Mouse (Mus musculus) hindbrain, embryonic 13.5 days (tissue): Measurements from ENCODE around the gene Gm47996. TPM values are rescaled to one million over a fixed set of nuclear protein-coding genes. Genes with fewer than 3 reads are reported as not detected.

Experiments used
- ATAC-seq: fragments of 200-750 bp; cut with Nextera tagmentation; 2 replicates; pipeline ENCODE4 v1.8.0; 2017; ENCODE audit warnings: moderate TSS enrichment; ENCODE audit not compliant: low FRiP score
- H3K27ac ChIP-seq: fragments of 300-500 bp; sonication (generic); 2 replicates; pipeline ENCODE4 v1.5.1; 2015; ENCODE audit warnings: inconsistent platforms, mild to moderate bottlenecking, moderate library complexity
- H3K27me3 ChIP-seq: fragments of 300-500 bp; sonication (generic); 2 replicates; pipeline ENCODE4 v1.6.1; 2015; ENCODE audit warnings: mild to moderate bottlenecking, inconsistent platforms
- H3K36me3 ChIP-seq: fragments of 300-500 bp; sonication (generic); 2 replicates; pipeline ENCODE4 v1.6.1; 2015; ENCODE audit warnings: mild to moderate bottlenecking, inconsistent platforms
- H3K4me1 ChIP-seq: fragments of 300-500 bp; sonication (generic); replicated peaks from 2 replicates; pipeline ENCODE4 v1.6.1; 2015; ENCODE audit warnings: inconsistent platforms
- H3K4me2 ChIP-seq: fragments of 300-500 bp; sonication (generic); 2 replicates; pipeline ENCODE4 v1.6.1; 2015; ENCODE audit warnings: inconsistent platforms, mild to moderate bottlenecking, moderate library complexity
- H3K4me3 ChIP-seq: fragments of 300-500 bp; sonication (generic); 2 replicates; pipeline ENCODE4 v1.5.1; 2015; ENCODE audit warnings: mild to moderate bottlenecking, inconsistent platforms
- H3K9ac ChIP-seq: fragments of 300-500 bp; sonication (generic); 2 replicates; pipeline ENCODE4 v1.6.1; 2015; ENCODE audit warnings: mild to moderate bottlenecking, inconsistent platforms
- H3K9me3 ChIP-seq: fragments of 300-500 bp; sonication (generic); 2 replicates; pipeline ENCODE4 v1.6.1; 2016; ENCODE audit warnings: inconsistent platforms
- WGBS: fragments of 180-500 bp; shearing (Covaris S2); methylation state at CpG from one replicate; pipeline ENCODE4 v1.1.7; 2015; 5-methylcytosine and 5-hydroxymethylcytosine counted together
- polyA plus RNA-seq: library from polyadenylated mRNA; unstranded; fragments of >200 nt; fragmentation: Nextera tagmentation; extraction: Ambion mirVana; gene quantifications from 2 replicates; pipeline ENCODE4 v1.2.1, GENCODE M21; 2015

Gene Gm47996
- polyA plus RNA-seq, 1 experiment from 2014 or later: not detected

DNA sequence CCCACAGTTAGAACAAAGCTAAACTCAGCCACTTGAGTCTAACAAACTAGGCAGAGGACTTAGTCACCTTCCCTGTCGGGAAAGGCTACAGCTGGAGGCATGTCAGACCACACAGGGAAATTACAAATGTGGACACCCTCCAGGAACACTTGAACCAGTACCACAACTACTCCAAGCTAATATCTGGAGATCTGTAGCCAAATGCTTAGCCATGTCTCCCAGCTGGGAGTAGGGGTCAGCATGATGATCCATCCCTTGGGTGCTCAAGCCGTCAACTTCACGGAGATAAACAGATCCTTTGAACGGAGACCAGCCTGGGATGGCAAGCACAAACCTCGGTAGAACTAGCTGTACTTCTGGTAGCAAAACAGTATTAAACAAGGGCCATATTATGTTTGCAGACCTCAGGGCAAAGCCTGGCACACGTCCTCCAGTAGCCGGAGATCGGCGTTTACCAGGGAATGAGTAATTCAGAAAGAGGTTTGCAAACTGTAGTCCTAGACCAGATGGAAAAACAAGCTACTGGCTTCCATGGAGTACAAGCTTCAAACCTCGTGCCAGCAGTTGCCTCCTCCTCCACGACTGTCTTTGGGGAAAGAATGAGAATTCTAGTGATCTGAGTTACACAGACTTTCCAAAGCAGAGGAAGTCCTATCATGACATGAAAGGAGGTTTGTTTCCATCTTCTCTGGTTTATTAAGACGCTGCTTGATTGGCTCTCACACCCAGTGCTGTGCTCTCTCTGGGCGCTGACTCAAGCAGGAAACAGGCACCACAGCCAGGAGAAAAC lies 26.4 kb downstream of the Gm47996 start:
- Histone ChIP-seq H3K36me3 (no peaks in the 10 kb centered on the region), H3K27me3 (no peaks in the 10 kb centered on the region), H3K4me3 (no peak overlapping the region), H3K9me3 (no peaks in the 10 kb centered on the region), H3K27ac (no peak overlapping the region), H3K4me1 (no peaks in the 10 kb centered on the region), H3K4me2 (no peak overlapping the region), H3K9ac (no peak overlapping the region)
- 79% methylated on average over 13 of the region's 13 CpGs for WGBS
- ATAC-seq: no peak

- Histone ChIP-seq H3K4me2 (no peak overlapping the region), H3K9ac (no peak overlapping the region), H3K27ac (no peak overlapping the region), H3K9me3 (no peaks in the 10 kb centered on the region), H3K36me3 (no peaks in the 10 kb centered on the region), H3K4me3 (no peak overlapping the region), H3K4me1 (no peaks in the 10 kb centered on the region), H3K27me3 (no peaks in the 10 kb centered on the region)
- no peak for ATAC-seq
- WGBS: 93% methylated on average over 3 of the region's 3 CpGs
These were observed 27.8 kb downstream of the Gm47996 start for GRCm38 (mm10) chr1:151237780-151238179.

DNA sequence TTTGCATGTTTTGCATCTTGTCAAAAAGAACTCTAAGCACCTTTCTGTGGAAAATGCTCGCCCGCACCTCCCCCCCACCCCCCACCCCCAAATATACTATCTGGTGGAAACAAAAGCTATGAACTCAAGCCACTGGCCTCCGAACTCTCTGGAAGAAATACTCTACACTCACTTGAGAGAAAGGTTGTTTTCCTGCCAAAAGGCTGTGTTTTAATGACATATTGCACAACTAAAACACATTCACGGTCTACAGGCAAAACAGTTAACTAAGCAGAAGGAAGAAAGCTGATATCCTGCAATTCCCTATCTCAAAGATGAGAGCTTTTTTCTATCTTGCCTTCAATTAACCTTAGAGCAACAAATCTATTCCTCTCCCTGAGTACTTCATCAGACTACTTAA lies 33.4 kb downstream of the Gm47996 start:
- Histone ChIP-seq H3K27ac (no peak overlapping the region), H3K4me2 (no peak overlapping the region), H3K9ac (no peak overlapping the region), H3K4me1 (no peaks in the 10 kb centered on the region), H3K27me3 (no peaks in the 10 kb centered on the region), H3K4me3 (no peak overlapping the region), H3K36me3 (no peaks in the 10 kb centered on the region), H3K9me3 (no peaks in the 10 kb centered on the region)
- WGBS: 93% methylated on average over 4 of the region's 4 CpGs
- no peak for ATAC-seq

GRCm38 (mm10) chr1:151244013-151244412 lies 34.1 kb downstream of the Gm47996 start:
- H3K9ac ChIP-seq: no peak overlapping the region
- no peaks in the 10 kb centered on the region for H3K27me3 ChIP-seq
- H3K9me3 ChIP-seq: no peaks in the 10 kb centered on the region
- no peak for ATAC-seq
- H3K27ac ChIP-seq: no peak overlapping the region
- no peaks in the 10 kb centered on the region for H3K36me3 ChIP-seq
- no peak overlapping the region for H3K4me3 ChIP-seq
- 96% methylated on average over 5 of the region's 5 CpGs for whole genome bisulfite sequencing
- H3K4me1 ChIP-seq: no peaks in the 10 kb centered on the region
- no peak overlapping the region for H3K4me2 ChIP-seq

- WGBS: 97% methylated on average over 4 of the region's 4 CpGs
These were observed 34.8 kb downstream of the Gm47996 start for GRCm38 (mm10) chr1:151244761-151245160.

GRCm38 (mm10) chr1:151245165-151245564 lies 35.2 kb downstream of the Gm47996 start:
- no peak overlapping the region for H3K9ac ChIP-seq
- no peaks in the 10 kb centered on the region for H3K27me3 ChIP-seq
- no peaks in the 10 kb centered on the region for H3K36me3 ChIP-seq
- 89% methylated on average over 10 of the region's 10 CpGs for WGBS
- H3K4me2 ChIP-seq: no peak overlapping the region
- H3K4me3 ChIP-seq: no peak overlapping the region
- no peaks in the 10 kb centered on the region for H3K9me3 ChIP-seq
- no peak for ATAC-seq
- no peaks in the 10 kb centered on the region for H3K4me1 ChIP-seq
- no peak overlapping the region for H3K27ac ChIP-seq

More at GRCm38 (mm10) chr1:151244761-151245160, 34.8 kb downstream of the Gm47996 start:
- no peak overlapping the region for H3K4me3 ChIP-seq
- H3K9ac ChIP-seq: no peak overlapping the region
- H3K4me2 ChIP-seq: no peak overlapping the region
- no peak overlapping the region for H3K27ac ChIP-seq
- no peaks in the 10 kb centered on the region for H3K27me3 ChIP-seq
- no peaks in the 10 kb centered on the region for H3K4me1 ChIP-seq
- H3K9me3 ChIP-seq: no peaks in the 10 kb centered on the region
- H3K36me3 ChIP-seq: no peaks in the 10 kb centered on the region
- no peak for ATAC-seq

- H3K27me3 ChIP-seq: no peaks in the 10 kb centered on the region
- ATAC-seq: no peak
- H3K4me2 ChIP-seq: no peak overlapping the region
- 75% methylated on average over 2 of the region's 2 CpGs for WGBS
- H3K4me3 ChIP-seq: no peak overlapping the region
- H3K36me3 ChIP-seq: no peaks in the 10 kb centered on the region
- no peak overlapping the region for H3K27ac ChIP-seq
- no peaks in the 10 kb centered on the region for H3K9me3 ChIP-seq
- no peak overlapping the region for H3K9ac ChIP-seq
- H3K4me1 ChIP-seq: peaks cover 4% of the 10 kb centered on the region
These were observed 35.9 kb downstream of the Gm47996 start for GRCm38 (mm10) chr1:151245846-151246245.

DNA sequence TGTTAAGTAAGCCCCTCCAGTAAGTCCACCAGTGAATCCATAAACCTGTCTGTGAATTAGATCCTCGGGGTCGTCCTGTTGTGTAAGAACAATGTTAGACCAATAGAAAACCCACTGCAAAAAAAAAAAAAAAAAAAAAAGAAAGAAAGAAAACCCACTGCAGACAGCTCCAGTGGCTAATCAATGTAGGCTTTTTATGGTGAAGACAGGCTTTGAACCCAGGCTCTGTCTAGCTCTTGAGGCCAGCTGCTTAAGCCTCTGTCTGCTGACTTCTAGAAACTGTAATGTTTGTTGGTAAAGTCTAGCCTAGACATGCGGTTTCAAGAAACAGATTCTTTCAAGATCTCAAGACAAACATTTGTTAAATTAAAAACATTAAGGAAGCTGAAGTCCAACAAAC lies 40.2 kb downstream of the Gm47996 start:
- Histone ChIP-seq H3K4me3 (no peak overlapping the region), H3K9me3 (no peaks in the 10 kb centered on the region), H3K27me3 (no peaks in the 10 kb centered on the region), H3K4me1 (peaks cover 8% of the 10 kb centered on the region), H3K27ac (no peak overlapping the region), H3K9ac (no peak overlapping the region), H3K36me3 (no peaks in the 10 kb centered on the region), H3K4me2 (no peak overlapping the region)
- no peak for ATAC-seq
- 91% methylated on average over 3 of the region's 3 CpGs for WGBS

- H3K9me3 ChIP-seq: no peaks in the 10 kb centered on the region
- peak; percentile 46; the same call in 1 of the 2 replicates for ATAC-seq
- H3K4me3 ChIP-seq: no peak overlapping the region
- H3K27ac ChIP-seq: no peak overlapping the region
- H3K4me2 ChIP-seq: peak overlapping the region; percentile 21; the same call in 1 of the 2 replicates
- H3K36me3 ChIP-seq: no peaks in the 10 kb centered on the region
- no peak overlapping the region for H3K9ac ChIP-seq
- peaks cover 8% of the 10 kb centered on the region for H3K4me1 ChIP-seq
- no peaks in the 10 kb centered on the region for H3K27me3 ChIP-seq
- 53% methylated on average over 18 of the region's 18 CpGs for WGBS
These were observed 40.7 kb downstream of the Gm47996 start for GRCm38 (mm10) chr1:151250529-151251193.

GRCm38 (mm10) chr1:151251194-151252010 lies 41.5 kb downstream of the Gm47996 start:
- Histone ChIP-seq H3K9me3 (no peaks in the 10 kb centered on the region), H3K4me2 (peak overlapping the region; percentile 21; the same call in 1 of the 2 replicates), H3K9ac (no peak overlapping the region), H3K4me1 (peaks cover 8% of the 10 kb centered on the region), H3K27me3 (no peaks in the 10 kb centered on the region), H3K36me3 (no peaks in the 10 kb centered on the region), H3K27ac (no peak overlapping the region), H3K4me3 (no peak overlapping the region)
- ATAC-seq: peak; percentile 57; the same call in 1 of the 2 replicates
- 77% methylated on average over 14 of the region's 14 CpGs for WGBS

- Histone ChIP-seq H3K9me3 (no peaks in the 10 kb centered on the region), H3K4me2 (no peak overlapping the region), H3K4me1 (peaks cover 13% of the 10 kb centered on the region), H3K27me3 (no peaks in the 10 kb centered on the region), H3K4me3 (no peak overlapping the region), H3K9ac (no peak overlapping the region), H3K36me3 (no peaks in the 10 kb centered on the region), H3K27ac (no peak overlapping the region)
- 88% methylated on average over 5 of the region's 5 CpGs for WGBS
- ATAC-seq: no peak
These were observed 45.5 kb downstream of the Gm47996 start for GRCm38 (mm10) chr1:151255422-151255821.
